Mouse (Mus musculus) gastrocnemius, adult 18-20 months (tissue): ENCODE results near the gene Gm20388. TPM values are rescaled to one million over a fixed set of nuclear protein-coding genes. Genes with fewer than 3 reads are reported as not detected.

ENCODE experiments used
- DNase-seq: peaks from one replicate; pipeline ENCODE4 v3.0.0; 2021; ENCODE audit warnings: low spot score
- total RNA-seq, 2 experiments: library from RNA; stranded (reverse); gene quantifications; 2 replicates each; pipeline ENCODE4 v1.2.3; 2021

Gm20388 gene
- total RNA-seq, 2 experiments from 2014 or later, result 10.5 to 12.3 TPM

GRCm38 (mm10) chr8:121769621-121770020, 1859.0 kb downstream of the Gm20388 start:
- DNase-seq, result no peak

GRCm38 (mm10) chr8:121770845-121771752, 1860.5 kb downstream of the Gm20388 start:
- no peak for DNase-seq

GRCm38 (mm10) chr8:121773876-121774275, 1863.2 kb downstream of the Gm20388 start:
- DNase-seq, result no peak

- DNase-seq, result no peak
Measured at GRCm38 (mm10) chr8:121782493-121782892, 1871.9 kb downstream of the Gm20388 start.

GRCm38 (mm10) chr8:121786542-121786941, 1875.9 kb downstream of the Gm20388 start:
- no peak for DNase-seq

- no peak for DNase-seq
Measured at GRCm38 (mm10) chr8:121788786-121789185, 1878.1 kb downstream of the Gm20388 start.

- no peak for DNase-seq
Measured at GRCm38 (mm10) chr8:121792159-121792558, 1881.5 kb downstream of the Gm20388 start.

- DNase-seq, result no peak
Measured at GRCm38 (mm10) chr8:121792627-121793026, 1882.0 kb downstream of the Gm20388 start.

GRCm38 (mm10) chr8:121794151-121794550, 1883.5 kb downstream of the Gm20388 start:
- DNase-seq, result no peak

- no peak for DNase-seq
Measured at GRCm38 (mm10) chr8:121795461-121795860, 1884.8 kb downstream of the Gm20388 start.

- no peak for DNase-seq
Measured at GRCm38 (mm10) chr8:121796406-121796805, 1885.8 kb downstream of the Gm20388 start.

GRCm38 (mm10) chr8:121798401-121798800, 1887.8 kb downstream of the Gm20388 start:
- no peak for DNase-seq

GRCm38 (mm10) chr8:121804829-121805228, 1894.2 kb downstream of the Gm20388 start:
- DNase-seq, result no peak

GRCm38 (mm10) chr8:121806126-121806525, 1895.5 kb downstream of the Gm20388 start:
- no peak for DNase-seq

GRCm38 (mm10) chr8:121808032-121808431, 1897.4 kb downstream of the Gm20388 start:
- DNase-seq, result no peak

GRCm38 (mm10) chr8:121809524-121810155, 1899.0 kb downstream of the Gm20388 start:
- DNase-seq, result no peak

- DNase-seq, result no peak
Measured at GRCm38 (mm10) chr8:121811502-121811901, 1900.9 kb downstream of the Gm20388 start.

GRCm38 (mm10) chr8:121811931-121812570, 1901.4 kb downstream of the Gm20388 start:
- DNase-seq, result no peak

GRCm38 (mm10) chr8:121818226-121818625, 1907.6 kb downstream of the Gm20388 start:
- DNase-seq, result no peak

- no peak for DNase-seq
Measured at GRCm38 (mm10) chr8:121820840-121821239, 1910.2 kb downstream of the Gm20388 start.

GRCm38 (mm10) chr8:121821320-121821719, 1910.7 kb downstream of the Gm20388 start:
- no peak for DNase-seq

- DNase-seq, result no peak
Measured at GRCm38 (mm10) chr8:121821770-121822169, 1911.1 kb downstream of the Gm20388 start.
